Mouse (Mus musculus): ENCODE measurements around the gene Lcn2. TPM values are rescaled to one million over a fixed set of nuclear protein-coding genes. Genes with fewer than 3 reads are reported as not detected.

Lcn2 gene
- 6.7 and 7.2 TPM in 2 replicates for polyA plus RNA-seq (2012; rRNA removed; ENCODE audit: low replicate concordance)

GRCm38 (mm10) chr2:32387706-32388490, at the start of gene Lcn2:
Lcn2 (minus strand) TSS chr2:32388252.

GRCm38 (mm10) chr2:32395484-32395945, 7.5 kb upstream of the Lcn2 start, which contains the start of gene Ptges2:
Ptges2 (plus strand) TSS chr2:32395896.

GRCm38 (mm10) chr2:32381775-32382223, 6.3 kb downstream of the Lcn2 start, which contains the start of gene 1110008P14Rik:
1110008P14Rik (minus strand) TSS chr2:32381938.

GRCm38 (mm10) chr2:32353007-32353542, 35.0 kb downstream of the Lcn2 start, which contains the start of gene Dnm1:
Dnm1 (minus strand) TSS chr2:32353338.

GRCm38 (mm10) chr2:32352151-32353006, 35.7 kb downstream of the Lcn2 start, which contains the start of gene Ciz1:
Ciz1 (plus strand) TSS chr2:32352327.

Other genes starting within 250 kb of the Lcn2 start
- gene Prrc2b, start 237.2 kb downstream of the Lcn2 start, polyA plus RNA-seq (2012; rRNA removed; ENCODE audit: low replicate concordance) = 11.5 and 21.9 TPM in 2 replicates
- gene Pomt1, start 151.7 kb downstream of the Lcn2 start, polyA plus RNA-seq (2012; rRNA removed; ENCODE audit: low replicate concordance) = 18.0 and 22.4 TPM in 2 replicates
- 64.0 and 65.4 TPM in 2 replicates for gene Uck1, start 128.1 kb downstream of the Lcn2 start, polyA plus RNA-seq (2012; rRNA removed; ENCODE audit: low replicate concordance)
- gene Golga2, start 100.9 kb downstream of the Lcn2 start, polyA plus RNA-seq (2012; rRNA removed; ENCODE audit: low replicate concordance) = 24.6 and 33.2 TPM in 2 replicates
- gene Swi5, start 100.2 kb downstream of the Lcn2 start, polyA plus RNA-seq (2012; rRNA removed; ENCODE audit: low replicate concordance) = 96.7 and 222 TPM in 2 replicates
- 152 and 178 TPM in 2 replicates for gene Ciz1, start 35.9 kb downstream of the Lcn2 start, polyA plus RNA-seq (2012; rRNA removed; ENCODE audit: low replicate concordance)
- gene Dnm1, start 34.9 kb downstream of the Lcn2 start, polyA plus RNA-seq (2012; rRNA removed; ENCODE audit: low replicate concordance) = 604 and 726 TPM in 2 replicates
- 179 and 196 TPM in 2 replicates for gene 1110008P14Rik, start 6.3 kb downstream of the Lcn2 start, polyA plus RNA-seq (2012; rRNA removed; ENCODE audit: low replicate concordance)
- gene Ptges2, start 7.6 kb upstream of the Lcn2 start, polyA plus RNA-seq (2012; rRNA removed; ENCODE audit: low replicate concordance) = 28.3 and 40.4 TPM in 2 replicates
- 3.1 and 3.6 TPM in 2 replicates for gene Naif1, start 62.2 kb upstream of the Lcn2 start, polyA plus RNA-seq (2012; rRNA removed; ENCODE audit: low replicate concordance)
- gene Slc25a25, start 63.2 kb upstream of the Lcn2 start, polyA plus RNA-seq (2012; rRNA removed; ENCODE audit: low replicate concordance) = 16.3 and 25.6 TPM in 2 replicates
- 56.6 and 105 TPM in 2 replicates for gene Fam102a, start 147.1 kb upstream of the Lcn2 start, polyA plus RNA-seq (2012; rRNA removed; ENCODE audit: low replicate concordance)
- gene Dpm2, start 182.6 kb upstream of the Lcn2 start, polyA plus RNA-seq (2012; rRNA removed; ENCODE audit: low replicate concordance) = 119 and 153 TPM in 2 replicates
- gene Pip5kl1, start 186.5 kb upstream of the Lcn2 start, polyA plus RNA-seq (2012; rRNA removed; ENCODE audit: low replicate concordance) = 0.55 and 0.81 TPM in 2 replicates
- gene 9430097D07Rik, start 187.4 kb upstream of the Lcn2 start, polyA plus RNA-seq (2012; rRNA removed; ENCODE audit: low replicate concordance) = not detected in 2 replicates
- 6.6 and 10.5 TPM in 2 replicates for gene St6galnac4, start 198.8 kb upstream of the Lcn2 start, polyA plus RNA-seq (2012; rRNA removed; ENCODE audit: low replicate concordance)
- gene St6galnac6, start 211.5 kb upstream of the Lcn2 start, polyA plus RNA-seq (2012; rRNA removed; ENCODE audit: low replicate concordance) = 17.7 and 37.0 TPM in 2 replicates
- gene Ak1, start 233.5 kb upstream of the Lcn2 start, polyA plus RNA-seq (2012; rRNA removed; ENCODE audit: low replicate concordance) = 5.3 and 7.2 TPM in 2 replicates

Data from duodenum, adult 2 months (tissue).